Mouse (Mus musculus) testis, adult 2 months (tissue): ENCODE data around the gene Skint10. TPM values are rescaled to one million over a fixed set of nuclear protein-coding genes. Genes with fewer than 3 reads are reported as not detected.

ENCODE experiments used
- H3K27ac ChIP-seq: fragments of 200-500 bp; 2 replicates; pipeline ENCODE4 v1.5.1; 2012; ENCODE audit warnings: low read depth, low read length; ENCODE audit not compliant: control insufficient read depth, insufficient read depth
- H3K27me3 ChIP-seq: fragments of 200-500 bp; 2 replicates; pipeline ENCODE4 v1.6.1; 2012; ENCODE audit warnings: mild to moderate bottlenecking, low read length, moderate library complexity; ENCODE audit not compliant: control insufficient read depth, insufficient read depth
- H3K36me3 ChIP-seq: fragments of 200-500 bp; 2 replicates; pipeline ENCODE4 v1.6.1; 2012; ENCODE audit warnings: mild to moderate bottlenecking, low read length; ENCODE audit not compliant: control insufficient read depth, insufficient read depth
- H3K4me1 ChIP-seq: fragments of 200-500 bp; 2 replicates; pipeline ENCODE4 v1.6.1; 2012; ENCODE audit warnings: low read length; ENCODE audit not compliant: control insufficient read depth, insufficient read depth
- H3K4me3 ChIP-seq: fragments of 200-500 bp; 2 replicates; pipeline ENCODE4 v1.5.1; 2012; ENCODE audit warnings: low read depth, mild to moderate bottlenecking, low read length, moderate library complexity, mixed read lengths; ENCODE audit not compliant: control insufficient read depth
- CTCF ChIP-seq: fragments of 200-500 bp; IDR thresholded peaks from 2 replicates; pipeline ENCODE4 v1.5.1; 2012; ENCODE audit warnings: low read depth, mild to moderate bottlenecking, inconsistent platforms, low read length, moderate library complexity; ENCODE audit not compliant: control insufficient read depth, insufficient read depth, insufficient replicate concordance
- POLR2A ChIP-seq: fragments of 200-500 bp; IDR thresholded peaks from 2 replicates; pipeline ENCODE4 v1.6.1; 2012; ENCODE audit warnings: low read depth, mild to moderate bottlenecking, inconsistent platforms, low read length, moderate library complexity; ENCODE audit not compliant: control insufficient read depth
- polyA plus RNA-seq: library from polyadenylated mRNA; depleted of rRNA; stranded (reverse); fragments of >200 nt; gene quantifications from 2 replicates; pipeline ENCODE4 v1.2.3, GENCODE M21; 2012; rRNA removed

Gene Skint10
- polyA plus RNA-seq, result 0.11 TPM in 1 of 2 replicates, not detected in the other

- Histone ChIP-seq H3K27me3 (no peaks in the 10 kb centered on the region), H3K4me3 (no peak within 1 kb of the TSS), H3K4me1 (no peaks in the 10 kb centered on the region), H3K36me3 (no peaks in the 10 kb centered on the region), H3K27ac (no peak within 1 kb of the TSS)
- TF ChIP-seq POLR2A (no peak), CTCF (no peak)
Observed at GRCm38 (mm10) chr4:112774766-112775165, at the start of gene Skint10. Gene Skint10, minus strand, starts transcription at chr4:112774866.

- Histone ChIP-seq H3K4me3 (no peak overlapping the region), H3K27ac (no peak overlapping the region), H3K36me3 (no peaks in the 10 kb centered on the region), H3K4me1 (no peaks in the 10 kb centered on the region), H3K27me3 (no peaks in the 10 kb centered on the region)
- TF ChIP-seq CTCF (no peak), POLR2A (no peak)
Observed at GRCm38 (mm10) chr4:112790646-112791045, 16.0 kb upstream of the Skint10 start.

Other genes starting within 250 kb of the Skint10 start
- gene Skint2, start 217.7 kb downstream of the Skint10 start, polyA plus RNA-seq, result not detected in 2 replicates